Comparison of ENCODE assay signal across 8 mouse cellular contexts in the genomic region with DNA sequence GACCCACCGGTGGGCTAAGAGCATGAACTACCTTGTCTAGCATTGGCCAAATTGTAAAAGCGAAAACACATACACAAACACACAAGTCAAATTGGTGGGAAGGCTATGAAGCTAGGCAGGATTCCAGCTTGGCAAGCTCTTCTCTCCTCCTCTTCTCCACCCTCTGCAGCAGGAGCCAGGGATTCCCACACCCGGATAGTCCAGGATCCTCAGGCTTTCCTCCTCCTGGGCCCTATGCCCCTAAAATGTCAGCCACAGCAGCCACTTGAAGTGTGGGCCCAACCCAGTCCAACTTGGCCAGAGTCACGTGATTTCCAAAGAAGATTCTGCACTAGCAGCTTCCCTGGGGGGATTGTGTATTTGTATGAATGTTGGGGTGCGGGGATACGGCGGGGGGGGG. TPM values are rescaled to one million over a fixed set of nuclear protein-coding genes. Genes with fewer than 3 reads are reported as not detected.
DNase-seq lines count a peak whose midpoint lies in the region; ATAC-seq and TF ChIP-seq lines count a peak whose summit lies in the region.

No protein-coding gene starts in this region.

- H3K9ac ChIP-seq in ES-E14 (ENCODE audit: insufficient read depth, low read depth, low read length, poor library complexity, severe bottlenecking) = peak overlapping the region; percentile 9; the same call in 1 of the 2 replicates
- H3K9ac ChIP-seq in forebrain, embryonic 15.5 days (replicated peaks) = peak overlapping the region; percentile 99; the same call in 1 of the 2 replicates
- peak overlapping the region; percentile 98 for H3K9ac ChIP-seq in intestine, embryonic 16.5 days (ENCODE audit: low read depth, low read length)

- H3K4me1 ChIP-seq in ES-E14 (ENCODE audit: control insufficient read depth in 2 of 2, insufficient read depth in 2 of 2, low read length in 2 of 2, poor library complexity in 1 of 2) = peaks cover 4 to 16% of the 10 kb centered on the region in 2 experiments
- peaks cover 64% of the 10 kb centered on the region for H3K4me1 ChIP-seq in forebrain, embryonic 15.5 days
- peaks cover 50% of the 10 kb centered on the region for H3K4me1 ChIP-seq in intestine, embryonic 16.5 days (ENCODE audit: control insufficient read depth, insufficient read depth, low read length)

- no peaks in the 10 kb centered on the region for H3K27me3 ChIP-seq in forebrain, embryonic 15.5 days
- H3K27me3 ChIP-seq in intestine, embryonic 16.5 days (replicated peaks; ENCODE audit: control insufficient read depth, insufficient read depth, low read length) = no peaks in the 10 kb centered on the region

- in situ Hi-C loops in ES-E14 (cut with MboI; ENCODE audit: low sequenced_read_pairs in 2 of 2, unreplicated experiment in 2 of 2) = no loop called here

- DNase-seq in 3T3-L1 (ENCODE audit: low read depth, low spot score) = peak; percentile 61
- DNase-seq in ES-E14 (ENCODE audit: low read depth, low spot score) = no peak
- DNase-seq in lung, postnatal 25 days (ENCODE audit: low spot score) = peak; percentile 39
- DNase-seq in ovary, postnatal 36 days (ENCODE audit: low spot score) = no peak
- no peak for DNase-seq in layer of hippocampus, adult 8-10 months (ENCODE audit: low spot score in 2 of 2)

- no peaks in the 10 kb centered on the region for H3K9me3 ChIP-seq in ES-E14 (ENCODE audit: control insufficient read depth, insufficient read depth, low read depth, low read length)
- no peaks in the 10 kb centered on the region for H3K9me3 ChIP-seq in forebrain, embryonic 15.5 days
- no peaks in the 10 kb centered on the region for H3K9me3 ChIP-seq in intestine, embryonic 16.5 days (ENCODE audit: control insufficient read depth, low read length)

- H3K36me3 ChIP-seq in ES-E14 (ENCODE audit: control insufficient read depth, insufficient read depth, low read length, poor library complexity, severe bottlenecking) = peaks cover 5% of the 10 kb centered on the region; the same call in 1 of the 2 replicates
- H3K36me3 ChIP-seq in forebrain, embryonic 15.5 days = no peaks in the 10 kb centered on the region
- H3K36me3 ChIP-seq in intestine, embryonic 16.5 days (ENCODE audit: control insufficient read depth, insufficient read depth, low read length) = no peaks in the 10 kb centered on the region

- H3K4me2 ChIP-seq in forebrain, embryonic 15.5 days (replicated peaks) = peak overlapping the region; percentile 99
- peak overlapping the region; percentile 87 for H3K4me2 ChIP-seq in intestine, embryonic 16.5 days (ENCODE audit: low read depth, low read length)

- WGBS in forebrain, embryonic 15.5 days = 41% methylated on average over 7 of the region's 7 CpGs
- WGBS in intestine, embryonic 16.5 days = 51% methylated on average over 7 of the region's 7 CpGs

- no peak overlapping the region; the same call in 1 of the 2 replicates for H3K27ac ChIP-seq in ES-E14 (ENCODE audit: insufficient read depth, low read depth, low read length, poor library complexity, severe bottlenecking)
- peak overlapping the region; percentile 99 for H3K27ac ChIP-seq in forebrain, embryonic 15.5 days (replicated peaks)
- H3K27ac ChIP-seq in intestine, embryonic 16.5 days (ENCODE audit: low read length) = peak overlapping the region; percentile 98

- H3K4me3 ChIP-seq in ES-E14 (ENCODE audit: insufficient read depth in 1 of 2, low read depth in 1 of 2, low read length in 2 of 2, poor library complexity in 1 of 2, severe bottlenecking in 1 of 2) = peak overlapping the region; percentile 16 to 96
- peak overlapping the region; percentile 99 for H3K4me3 ChIP-seq in forebrain, embryonic 15.5 days
- peak overlapping the region; percentile 97 for H3K4me3 ChIP-seq in intestine, embryonic 16.5 days (ENCODE audit: low read length)

- no peak for ATAC-seq in forebrain, embryonic 15.5 days (replicated peaks)
- ATAC-seq in intestine, embryonic 16.5 days = no peak
- no peak for ATAC-seq in inflammation-experienced regulatory T-cells, adult 6 months

TF ChIP-seq in ES-E14, 5 proteins besides CTCF, POLR2A, EP300 and RAD21:
- TF ChIP-seq ZC3H11A (IDR thresholded peaks at IDR 0.05; ENCODE audit: borderline replicate concordance, low read depth, low read length) = no peak
- no peak for TF ChIP-seq HCFC1 (IDR thresholded peaks at IDR 0.05; ENCODE audit: borderline replicate concordance, insufficient read depth, low read length)
- TF ChIP-seq MAFK (IDR thresholded peaks at IDR 0.05; ENCODE audit: insufficient read depth, low read depth, low read length) = no peak
- TF ChIP-seq ZNF384 (IDR thresholded peaks at IDR 0.05; ENCODE audit: low read depth, low read length) = no peak

RNA-seq across cellular contexts. Expression of gene Pprc1, which starts 1.3 kb away (rescaled TPM):
- total RNA-seq in ES-E14 (2012; rRNA removed) = 68.4 and 75.1 TPM in 2 replicates
- 17.8 and 20.1 TPM in 2 replicates for polyA plus RNA-seq in forebrain, embryonic 15.5 days (2015; fragmentation: Nextera tagmentation; extraction: Ambion mirVana)
- 23.4 and 27.5 TPM in 2 replicates for polyA plus RNA-seq in intestine, embryonic 16.5 days (2015; fragmentation: Nextera tagmentation; extraction: Ambion mirVana)
- 10 to 100 TPM; 10.4 to 20.5 (median 20.3) TPM for polyA plus RNA-seq in inflammation-experienced regulatory T-cells, adult 6 months (2017; shearing (Covaris generic))
- 10 to 100 TPM; 26.4 to 34.8 (median 32.4) TPM for total RNA-seq in layer of hippocampus, adult 8-10 months (2022)

RNA-seq across cellular contexts. Expression of gene Ldb1, which starts 1.6 kb away (rescaled TPM):
- total RNA-seq in ES-E14 (2012; rRNA removed) = 123 and 207 TPM in 2 replicates
- polyA plus RNA-seq in forebrain, embryonic 15.5 days (2015; fragmentation: Nextera tagmentation; extraction: Ambion mirVana) = 131 TPM in 2 replicates
- 23.3 and 26.3 TPM in 2 replicates for polyA plus RNA-seq in intestine, embryonic 16.5 days (2015; fragmentation: Nextera tagmentation; extraction: Ambion mirVana)
- 10 to 100 TPM; 28.4 to 51.7 (median 49.6) TPM for polyA plus RNA-seq in inflammation-experienced regulatory T-cells, adult 6 months (2017; shearing (Covaris generic))
- 100 to 1,000 TPM; 109 to 123 (median 120) TPM for total RNA-seq in layer of hippocampus, adult 8-10 months (2022)

RNA-seq across cellular contexts. Expression of gene Nolc1, which starts 32.3 kb away (rescaled TPM):
- total RNA-seq in ES-E14 (2012; rRNA removed) = 134 and 140 TPM in 2 replicates
- polyA plus RNA-seq in forebrain, embryonic 15.5 days (2015; fragmentation: Nextera tagmentation; extraction: Ambion mirVana) = 77.4 and 86.3 TPM in 2 replicates
- 77.2 and 88.8 TPM in 2 replicates for polyA plus RNA-seq in intestine, embryonic 16.5 days (2015; fragmentation: Nextera tagmentation; extraction: Ambion mirVana)
- 10 to 100 TPM; 53.4 to 77.2 (median 65.0) TPM for polyA plus RNA-seq in inflammation-experienced regulatory T-cells, adult 6 months (2017; shearing (Covaris generic))
- 10 to 100 TPM; 44.8 to 51.0 (median 47.7) TPM for total RNA-seq in layer of hippocampus, adult 8-10 months (2022)

RNA-seq across cellular contexts. Expression of gene Hps6, which starts 40.1 kb away (rescaled TPM):
- 4.9 and 6.9 TPM in 2 replicates for total RNA-seq in ES-E14 (2012; rRNA removed)
- 2.9 and 3.4 TPM in 2 replicates for polyA plus RNA-seq in forebrain, embryonic 15.5 days (2015; fragmentation: Nextera tagmentation; extraction: Ambion mirVana)
- 8.8 and 9.4 TPM in 2 replicates for polyA plus RNA-seq in intestine, embryonic 16.5 days (2015; fragmentation: Nextera tagmentation; extraction: Ambion mirVana)
- 1 to 10 TPM; 1.3 to 3.1 (median 2.6) TPM for polyA plus RNA-seq in inflammation-experienced regulatory T-cells, adult 6 months (2017; shearing (Covaris generic))
- 1 to 10 TPM; 6.1 to 8.8 (median 8.2) TPM for total RNA-seq in layer of hippocampus, adult 8-10 months (2022)

RNA-seq across cellular contexts. Expression of gene Armh3, which starts 45.1 kb away (rescaled TPM):
- 8.0 and 10.1 TPM in 2 replicates for total RNA-seq in ES-E14 (2012; rRNA removed)
- 22.8 and 24.7 TPM in 2 replicates for polyA plus RNA-seq in forebrain, embryonic 15.5 days (2015; fragmentation: Nextera tagmentation; extraction: Ambion mirVana)
- 17.2 and 17.3 TPM in 2 replicates for polyA plus RNA-seq in intestine, embryonic 16.5 days (2015; fragmentation: Nextera tagmentation; extraction: Ambion mirVana)
- 10 to 100 TPM in 1 of 3 experiments, 1 to 10 TPM in 2; 8.0 to 10.9 (median 9.5) TPM for polyA plus RNA-seq in inflammation-experienced regulatory T-cells, adult 6 months (2017; shearing (Covaris generic))
- 10 to 100 TPM; 18.4 to 24.1 (median 22.3) TPM for total RNA-seq in layer of hippocampus, adult 8-10 months (2022)

Comparison
In these comparisons a context has a peak if more than half of its experiments do, and no peak if none do; other contexts are left out.
1. DNase-seq: peak in 3T3-L1 (single experiment) and lung, postnatal 25 days (single experiment); none in ES-E14 (single experiment), ovary, postnatal 36 days (single experiment) and layer of hippocampus, adult 8-10 months (0 of 2).
2. H3K9ac ChIP-seq: peak in every context shown above with its lines; median percentile 99 in forebrain, embryonic 15.5 days; 98 in intestine, embryonic 16.5 days; 9 in ES-E14.
3. Peak in every context shown above with its lines, with median percentiles within 50 percentile points of each other: H3K4me3 ChIP-seq.